Mouse (Mus musculus) stomach, postnatal 0 days (tissue): Measurements from ENCODE around the gene Prm1. TPM values are rescaled to one million over a fixed set of nuclear protein-coding genes. Genes with fewer than 3 reads are reported as not detected.
A peak's percentile ranks its signal among the peaks of the same experiment; 100 is the strongest.

Experiments used
- ATAC-seq: fragments of 200-750 bp; cut with Nextera tagmentation; 2 replicates; pipeline ENCODE4 v1.8.0; 2017; ENCODE audit not compliant: low FRiP score, low TSS enrichment
- DNase-seq: peaks from one replicate; pipeline ENCODE4 v3.0.0-alpha.2; 2016; ENCODE audit warnings: low spot score
- H3K27ac ChIP-seq: fragments of 300-500 bp; sonication (generic); replicated peaks from 2 replicates; pipeline ENCODE4 v1.5.1; 2014; ENCODE audit warnings: mild to moderate bottlenecking, control low read depth
- H3K27me3 ChIP-seq: fragments of 300-500 bp; sonication (generic); 2 replicates; pipeline ENCODE4 v1.6.1; 2014; ENCODE audit warnings: low read length; ENCODE audit not compliant: control insufficient read depth, insufficient read depth
- H3K36me3 ChIP-seq: fragments of 300-500 bp; sonication (generic); 2 replicates; pipeline ENCODE4 v1.6.1; 2014; ENCODE audit warnings: low read length, mixed read lengths; ENCODE audit not compliant: control insufficient read depth, insufficient read depth
- H3K4me1 ChIP-seq: fragments of 300-500 bp; sonication (generic); replicated peaks from 2 replicates; pipeline ENCODE4 v1.6.1; 2014; ENCODE audit warnings: antibody characterized with exemption; ENCODE audit not compliant: control insufficient read depth, insufficient read depth
- H3K4me2 ChIP-seq: fragments of 300-500 bp; sonication (generic); replicated peaks from 2 replicates; pipeline ENCODE4 v1.6.1; 2014; ENCODE audit warnings: low read depth, mild to moderate bottlenecking, control low read depth, moderate library complexity
- H3K4me3 ChIP-seq: fragments of 300-500 bp; sonication (generic); 2 replicates; pipeline ENCODE4 v1.5.1; 2014; ENCODE audit warnings: low read depth, low read length, control low read depth
- H3K9ac ChIP-seq: fragments of 300-500 bp; sonication (generic); 2 replicates; pipeline ENCODE4 v1.6.1; 2014; ENCODE audit warnings: mild to moderate bottlenecking, low read length, control low read depth, mixed read lengths
- H3K9me3 ChIP-seq: fragments of 300-500 bp; sonication (generic); 2 replicates; pipeline ENCODE4 v1.6.1; 2016; ENCODE audit warnings: low read length; ENCODE audit not compliant: control insufficient read depth
- CTCF ChIP-seq: IDR thresholded peaks from 2 replicates; pipeline ENCODE4 v1.5.1; 2016; ENCODE audit warnings: antibody characterized with exemption, low read depth, mild to moderate bottlenecking, moderate library complexity
- EP300 ChIP-seq: optimal IDR thresholded peaks from 2 replicates; pipeline ENCODE3; 2016; ENCODE audit warnings: antibody characterized with exemption
- WGBS: fragments of 180-500 bp; shearing (Covaris S2); extraction: QIAGEN DNeasy Blood & Tissue Kit; methylation state at CpG from one replicate; pipeline ENCODE4 v1.1.7; 2014; 5-methylcytosine and 5-hydroxymethylcytosine counted together
- polyA plus RNA-seq: library from polyadenylated mRNA; unstranded; fragments of >200 nt; fragmentation: Nextera tagmentation; extraction: Ambion mirVana; gene quantifications from 2 replicates; pipeline ENCODE4 v1.2.1, GENCODE M21; 2015

The Prm1 gene
- polyA plus RNA-seq, 1 experiment from 2014 or later, result 0.23 TPM

- H3K4me2 ChIP-seq, result no peak overlapping the region
- no peaks in the 10 kb centered on the region for H3K9me3 ChIP-seq
- peaks cover 11% of the 10 kb centered on the region for H3K4me1 ChIP-seq
- H3K4me3 ChIP-seq, result no peak overlapping the region
- ATAC-seq (no peak), DNase-seq (no peak)
- no peak overlapping the region for H3K9ac ChIP-seq
- no peaks in the 10 kb centered on the region for H3K36me3 ChIP-seq
- WGBS, result 81% methylated on average over 6 of the region's 6 CpGs
- no peak for TF ChIP-seq CTCF
- TF ChIP-seq EP300, result no peak
- H3K27me3 ChIP-seq, result no peaks in the 10 kb centered on the region
- H3K27ac ChIP-seq, result no peak overlapping the region
Observed at GRCm38 (mm10) chr16:10845952-10846351, 40.3 kb upstream of the Prm1 start.

GRCm38 (mm10) chr16:10844319-10844670, 38.7 kb upstream of the Prm1 start:
- Histone ChIP-seq H3K9me3 (no peaks in the 10 kb centered on the region), H3K27me3 (no peaks in the 10 kb centered on the region), H3K4me3 (peak overlapping the region; percentile 31; the same call in 1 of the 2 replicates), H3K4me2 (peak overlapping the region; percentile 46), H3K4me1 (peaks cover 5% of the 10 kb centered on the region; the same call in 1 of the 2 replicates), H3K9ac (no peak overlapping the region), H3K27ac (no peak overlapping the region), H3K36me3 (no peaks in the 10 kb centered on the region)
- DNase-seq, result no peak
- TF ChIP-seq EP300 (no peak), CTCF (no peak)
- 34% methylated on average over 6 of the region's 6 CpGs for WGBS
- ATAC-seq, result no peak

GRCm38 (mm10) chr16:10843486-10844318, 38.1 kb upstream of the Prm1 start:
- H3K4me2 ChIP-seq, result peak overlapping the region; percentile 46
- peaks cover 5% of the 10 kb centered on the region; the same call in 1 of the 2 replicates for H3K4me1 ChIP-seq
- peak overlapping the region; percentile 51 for H3K9ac ChIP-seq
- no peak for TF ChIP-seq CTCF
- TF ChIP-seq EP300, result no peak
- H3K9me3 ChIP-seq, result no peaks in the 10 kb centered on the region
- H3K36me3 ChIP-seq, result no peaks in the 10 kb centered on the region
- peak overlapping the region; percentile 31 for H3K4me3 ChIP-seq
- DNase-seq, result peak; percentile 47
- 20% methylated on average over 18 of the region's 18 CpGs for WGBS
- no peaks in the 10 kb centered on the region for H3K27me3 ChIP-seq
- no peak overlapping the region for H3K27ac ChIP-seq
- no peak for ATAC-seq

GRCm38 (mm10) chr16:10842282-10842855, 36.7 kb upstream of the Prm1 start:
- H3K9ac ChIP-seq, result no peak overlapping the region
- TF ChIP-seq EP300, result no peak
- H3K4me2 ChIP-seq, result no peak overlapping the region
- DNase-seq (no peak), ATAC-seq (no peak)
- H3K27me3 ChIP-seq, result no peaks in the 10 kb centered on the region
- peaks cover 11% of the 10 kb centered on the region for H3K4me1 ChIP-seq
- H3K9me3 ChIP-seq, result no peaks in the 10 kb centered on the region
- whole genome bisulfite sequencing, result 63% methylated on average over 4 of the region's 4 CpGs
- no peak overlapping the region for H3K27ac ChIP-seq
- H3K4me3 ChIP-seq, result no peak overlapping the region
- no peaks in the 10 kb centered on the region for H3K36me3 ChIP-seq

- DNase-seq (no peak), ATAC-seq (no peak)
- H3K9ac ChIP-seq, result no peak overlapping the region
- no peaks in the 10 kb centered on the region for H3K9me3 ChIP-seq
- no peak overlapping the region for H3K4me3 ChIP-seq
- TF ChIP-seq EP300 (no peak), CTCF (no peak)
- H3K27ac ChIP-seq, result no peak overlapping the region
- peaks cover 11% of the 10 kb centered on the region for H3K4me1 ChIP-seq
- no peaks in the 10 kb centered on the region for H3K27me3 ChIP-seq
- no peak overlapping the region for H3K4me2 ChIP-seq
- 90% methylated on average over 12 of the region's 14 CpGs for WGBS
- H3K36me3 ChIP-seq, result no peaks in the 10 kb centered on the region
Observed at GRCm38 (mm10) chr16:10840018-10840417, 34.4 kb upstream of the Prm1 start.
